Mouse (Mus musculus) hindbrain, embryonic 13.5 days (tissue): ENCODE results near the gene Pgpep1. TPM values are rescaled to one million over a fixed set of nuclear protein-coding genes. Genes with fewer than 3 reads are reported as not detected.

ENCODE experiments used
- ATAC-seq: fragments of 200-750 bp; cut with Nextera tagmentation; 2 replicates; pipeline ENCODE4 v1.8.0; 2017; ENCODE audit warnings: moderate TSS enrichment; ENCODE audit not compliant: low FRiP score
- H3K27ac ChIP-seq: fragments of 300-500 bp; sonication (generic); 2 replicates; pipeline ENCODE4 v1.5.1; 2015; ENCODE audit warnings: inconsistent platforms, mild to moderate bottlenecking, moderate library complexity
- H3K27me3 ChIP-seq: fragments of 300-500 bp; sonication (generic); 2 replicates; pipeline ENCODE4 v1.6.1; 2015; ENCODE audit warnings: mild to moderate bottlenecking, inconsistent platforms
- H3K36me3 ChIP-seq: fragments of 300-500 bp; sonication (generic); 2 replicates; pipeline ENCODE4 v1.6.1; 2015; ENCODE audit warnings: mild to moderate bottlenecking, inconsistent platforms
- H3K4me1 ChIP-seq: fragments of 300-500 bp; sonication (generic); replicated peaks from 2 replicates; pipeline ENCODE4 v1.6.1; 2015; ENCODE audit warnings: inconsistent platforms
- H3K4me2 ChIP-seq: fragments of 300-500 bp; sonication (generic); 2 replicates; pipeline ENCODE4 v1.6.1; 2015; ENCODE audit warnings: inconsistent platforms, mild to moderate bottlenecking, moderate library complexity
- H3K4me3 ChIP-seq: fragments of 300-500 bp; sonication (generic); 2 replicates; pipeline ENCODE4 v1.5.1; 2015; ENCODE audit warnings: mild to moderate bottlenecking, inconsistent platforms
- H3K9ac ChIP-seq: fragments of 300-500 bp; sonication (generic); 2 replicates; pipeline ENCODE4 v1.6.1; 2015; ENCODE audit warnings: mild to moderate bottlenecking, inconsistent platforms
- H3K9me3 ChIP-seq: fragments of 300-500 bp; sonication (generic); 2 replicates; pipeline ENCODE4 v1.6.1; 2016; ENCODE audit warnings: inconsistent platforms
- WGBS: fragments of 180-500 bp; shearing (Covaris S2); methylation state at CpG from one replicate; pipeline ENCODE4 v1.1.7; 2015; 5-methylcytosine and 5-hydroxymethylcytosine counted together
- polyA plus RNA-seq: library from polyadenylated mRNA; unstranded; fragments of >200 nt; fragmentation: Nextera tagmentation; extraction: Ambion mirVana; gene quantifications from 2 replicates; pipeline ENCODE4 v1.2.1, GENCODE M21; 2015

Pgpep1 gene
- polyA plus RNA-seq: 103 and 105 TPM in 2 replicates

- H3K4me3 ChIP-seq: peak within 1 kb of the TSS; percentile 75
- WGBS: 3% methylated on average over 14 of the region's 14 CpGs
- H3K9me3 ChIP-seq: no peaks in the 10 kb centered on the region
- H3K36me3 ChIP-seq: 0 out of 2 replicates have a peak, but pooled peaks cover 8% of the 10 kb centered on the region
- H3K4me2 ChIP-seq: peak within 1 kb of the TSS; percentile 67
- peaks cover 47% of the 10 kb centered on the region for H3K4me1 ChIP-seq
- H3K9ac ChIP-seq: peak within 1 kb of the TSS; percentile 90
- H3K27ac ChIP-seq: peak within 1 kb of the TSS; percentile 91
- peak; percentile 50 for ATAC-seq
- H3K27me3 ChIP-seq: no peaks in the 10 kb centered on the region
Observed at GRCm38 (mm10) chr8:70660273-70660725, at the start of gene Pgpep1. Gene Pgpep1 (minus strand): TSS chr8:70660388.

GRCm38 (mm10) chr8:70709794-70710193 is 49.6 kb upstream of the Pgpep1 start:
- no peak for ATAC-seq
- 93% methylated on average over 9 of the region's 9 CpGs for WGBS

DNA sequence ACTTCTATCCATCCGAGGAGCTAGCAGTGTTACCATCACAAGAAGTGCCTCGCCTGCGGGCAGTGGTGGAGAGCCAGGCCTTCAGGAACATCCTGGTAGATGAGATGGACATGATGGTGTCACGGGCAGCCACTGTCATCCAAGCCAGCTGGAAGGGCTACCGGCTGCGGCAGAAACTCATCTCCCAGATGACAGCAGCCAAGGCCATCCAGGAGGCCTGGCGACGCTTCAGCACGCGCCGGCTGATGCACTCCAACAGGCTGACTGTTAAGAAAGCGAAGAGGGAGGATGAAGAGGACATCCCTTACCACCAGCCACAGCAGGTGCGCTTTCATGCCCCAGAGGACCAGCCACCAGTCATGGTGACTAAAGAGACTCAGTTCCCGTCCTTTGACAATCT is 48.1 kb upstream of the Pgpep1 start:
- Histone ChIP-seq H3K27ac (no peak overlapping the region), H3K4me1 (peaks cover 11% of the 10 kb centered on the region), H3K9ac (no peak overlapping the region), H3K4me3 (no peak overlapping the region), H3K4me2 (no peak overlapping the region), H3K36me3 (peaks cover 10% of the 10 kb centered on the region; the same call in 1 of the 2 replicates), H3K9me3 (no peaks in the 10 kb centered on the region), H3K27me3 (no peaks in the 10 kb centered on the region)
- no peak for ATAC-seq
- 89% methylated on average over 14 of the region's 14 CpGs for WGBS

More at GRCm38 (mm10) chr8:70709794-70710193, 49.6 kb upstream of the Pgpep1 start:
- Histone ChIP-seq H3K4me2 (no peak overlapping the region), H3K27me3 (no peaks in the 10 kb centered on the region), H3K4me1 (no peaks in the 10 kb centered on the region), H3K9ac (no peak overlapping the region; the same call in 1 of the 2 replicates), H3K36me3 (peaks cover 10% of the 10 kb centered on the region; the same call in 1 of the 2 replicates), H3K4me3 (no peak overlapping the region), H3K9me3 (no peaks in the 10 kb centered on the region), H3K27ac (no peak overlapping the region)

GRCm38 (mm10) chr8:70703287-70703686 is 43.1 kb upstream of the Pgpep1 start, which contains the start of gene Iqcn:
Gene Iqcn (plus strand): TSS chr8:70703457.
- peaks cover 11% of the 10 kb centered on the region for H3K36me3 ChIP-seq
- H3K9ac ChIP-seq: peak within 1 kb of the TSS; percentile 100

DNA sequence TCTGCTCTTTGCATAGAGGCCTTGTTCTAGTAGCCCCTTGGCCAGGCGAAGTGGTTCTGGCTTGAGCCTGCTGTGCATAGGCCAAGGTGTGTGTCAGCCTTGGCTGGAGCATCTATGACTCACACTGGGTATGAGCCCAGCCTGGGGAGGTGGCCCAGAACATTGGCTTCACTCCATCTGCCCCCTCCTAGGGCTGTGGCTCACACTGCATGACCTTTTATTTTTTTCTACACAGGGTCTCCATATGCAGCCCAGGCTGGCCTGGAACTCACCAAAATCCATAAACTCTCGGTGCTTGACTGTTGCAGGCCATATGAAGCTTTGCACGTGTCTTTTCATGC is 42.6 kb upstream of the Pgpep1 start:
- Histone ChIP-seq H3K27me3 (no peaks in the 10 kb centered on the region), H3K9ac (peak overlapping the region; percentile 100), H3K9me3 (no peaks in the 10 kb centered on the region), H3K4me3 (0 out of 2 replicates have a peak overlapping the region, but pooled peaks have one; percentile 96), H3K4me1 (peaks cover 43% of the 10 kb centered on the region), H3K27ac (no peak overlapping the region), H3K36me3 (peaks cover 9% of the 10 kb centered on the region), H3K4me2 (peak overlapping the region; percentile 87)
- no peak for ATAC-seq
- 84% methylated on average over 3 of the region's 3 CpGs for WGBS

More at GRCm38 (mm10) chr8:70703287-70703686, 43.1 kb upstream of the Pgpep1 start, which contains the start of gene Iqcn:
- Histone ChIP-seq H3K9me3 (no peaks in the 10 kb centered on the region), H3K4me2 (peak within 1 kb of the TSS; percentile 87), H3K27ac (no peak within 1 kb of the TSS), H3K4me3 (peak within 1 kb of the TSS; percentile 96), H3K27me3 (no peaks in the 10 kb centered on the region), H3K4me1 (peaks cover 38% of the 10 kb centered on the region)
- 98% methylated on average over 3 of the region's 3 CpGs for WGBS
- ATAC-seq: no peak

- H3K27ac ChIP-seq: no peak overlapping the region
- H3K9ac ChIP-seq: peak overlapping the region; percentile 100
- H3K27me3 ChIP-seq: no peaks in the 10 kb centered on the region
- no peak for ATAC-seq
- no peaks in the 10 kb centered on the region for H3K9me3 ChIP-seq
- H3K4me1 ChIP-seq: peaks cover 49% of the 10 kb centered on the region
- peak overlapping the region; percentile 96 for H3K4me3 ChIP-seq
- 87% methylated on average over 2 of the region's 2 CpGs for WGBS
- peaks cover 9% of the 10 kb centered on the region for H3K36me3 ChIP-seq
- H3K4me2 ChIP-seq: peak overlapping the region; percentile 87
Observed at GRCm38 (mm10) chr8:70701982-70702841, 42.0 kb upstream of the Pgpep1 start.

DNA sequence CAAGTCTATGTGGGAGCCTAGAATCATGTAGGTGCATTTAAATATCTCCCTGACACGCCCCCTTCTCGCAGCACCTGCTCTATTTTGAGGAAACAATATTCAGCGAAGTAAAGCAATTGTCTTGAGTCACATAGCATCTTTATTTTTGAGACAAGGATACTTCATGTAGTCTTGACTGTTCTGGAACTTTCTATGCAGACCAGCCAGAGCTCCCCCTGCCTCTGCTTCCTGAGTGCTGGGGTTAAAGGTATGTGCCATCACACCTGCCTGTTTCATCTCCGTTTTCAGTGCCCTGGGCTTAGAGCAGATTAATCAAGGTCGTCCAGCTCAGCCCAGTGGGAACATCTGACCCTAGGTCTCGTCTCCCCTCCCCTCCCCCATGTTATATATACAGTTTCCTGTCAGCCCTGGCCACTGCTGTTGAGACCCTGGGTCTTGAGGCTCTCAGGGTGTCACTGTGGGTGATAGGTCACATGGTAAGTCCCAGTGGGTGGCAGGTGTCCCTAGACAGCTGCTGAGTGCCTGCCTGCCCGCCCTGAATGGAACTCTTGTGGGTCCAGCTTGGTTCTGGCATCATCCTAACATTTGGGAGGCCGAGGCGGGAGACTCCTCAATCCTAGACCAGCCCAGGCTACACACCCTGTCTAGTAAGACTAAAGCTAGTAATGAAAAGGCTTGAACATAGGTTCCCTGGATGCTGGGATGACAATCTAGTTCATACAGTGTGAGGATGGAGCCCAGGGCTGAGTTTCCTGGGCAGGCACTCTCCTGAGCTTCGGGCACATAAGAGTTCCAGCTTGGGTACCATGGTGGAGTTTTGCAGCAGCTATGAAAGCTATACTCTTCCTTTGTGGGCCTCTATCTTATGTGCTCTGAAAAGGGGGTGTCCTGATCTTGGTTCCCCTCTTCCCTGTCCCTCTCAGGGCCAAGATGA is 41.1 kb upstream of the Pgpep1 start:
- peak overlapping the region; percentile 100 for H3K27ac ChIP-seq
- peak overlapping the region; percentile 87 for H3K4me2 ChIP-seq
- H3K4me3 ChIP-seq: peak overlapping the region; percentile 96
- peaks cover 9% of the 10 kb centered on the region for H3K36me3 ChIP-seq
- H3K9me3 ChIP-seq: no peaks in the 10 kb centered on the region
- H3K9ac ChIP-seq: peak overlapping the region; percentile 100
- ATAC-seq: no peak
- peaks cover 58% of the 10 kb centered on the region for H3K4me1 ChIP-seq
- WGBS: 52% methylated on average over 10 of the region's 10 CpGs
- no peaks in the 10 kb centered on the region for H3K27me3 ChIP-seq

DNA sequence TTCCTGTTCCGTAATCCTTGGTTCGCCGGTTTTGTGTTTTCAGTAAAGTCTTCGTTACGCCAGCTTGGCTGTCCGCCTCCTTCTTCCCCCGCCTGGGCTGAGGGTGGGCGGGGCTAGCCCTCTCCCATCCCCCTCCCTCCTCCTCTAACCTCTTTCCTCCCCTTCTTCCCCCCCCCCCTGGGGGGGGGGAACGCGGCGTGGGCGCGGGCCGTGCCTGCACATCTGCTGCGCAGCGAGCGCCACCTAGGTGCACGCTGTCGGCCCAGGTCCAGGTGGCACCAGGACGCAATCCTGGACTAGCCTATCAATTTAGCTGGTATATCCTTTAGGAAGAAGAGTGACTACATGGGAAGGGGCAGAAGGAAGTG is 40.4 kb upstream of the Pgpep1 start:
- H3K9ac ChIP-seq: peak overlapping the region; percentile 100
- no peaks in the 10 kb centered on the region for H3K27me3 ChIP-seq
- H3K4me3 ChIP-seq: peak overlapping the region; percentile 96
- H3K36me3 ChIP-seq: peaks cover 9% of the 10 kb centered on the region
- peaks cover 65% of the 10 kb centered on the region for H3K4me1 ChIP-seq
- ATAC-seq: peak; percentile 23; the same call in 1 of the 2 replicates
- H3K4me2 ChIP-seq: peak overlapping the region; percentile 87
- under 1% methylated on average over 14 of the region's 20 CpGs for WGBS
- no peaks in the 10 kb centered on the region for H3K9me3 ChIP-seq
- H3K27ac ChIP-seq: peak overlapping the region; percentile 100

GRCm38 (mm10) chr8:70699834-70700554 is 39.8 kb upstream of the Pgpep1 start:
- Histone ChIP-seq H3K27ac (peak overlapping the region; percentile 100), H3K36me3 (peaks cover 9% of the 10 kb centered on the region), H3K4me1 (peaks cover 71% of the 10 kb centered on the region), H3K4me2 (peak overlapping the region; percentile 87), H3K9me3 (no peaks in the 10 kb centered on the region), H3K4me3 (peak overlapping the region; percentile 96), H3K27me3 (0 out of 2 replicates have a peak, but pooled peaks cover under 1% of the 10 kb centered on the region), H3K9ac (peak overlapping the region; percentile 100)
- ATAC-seq: 0 out of 2 replicates have a peak, but pooled peaks have one; percentile 1
- under 1% methylated on average over 55 of the region's 59 CpGs for WGBS

DNA sequence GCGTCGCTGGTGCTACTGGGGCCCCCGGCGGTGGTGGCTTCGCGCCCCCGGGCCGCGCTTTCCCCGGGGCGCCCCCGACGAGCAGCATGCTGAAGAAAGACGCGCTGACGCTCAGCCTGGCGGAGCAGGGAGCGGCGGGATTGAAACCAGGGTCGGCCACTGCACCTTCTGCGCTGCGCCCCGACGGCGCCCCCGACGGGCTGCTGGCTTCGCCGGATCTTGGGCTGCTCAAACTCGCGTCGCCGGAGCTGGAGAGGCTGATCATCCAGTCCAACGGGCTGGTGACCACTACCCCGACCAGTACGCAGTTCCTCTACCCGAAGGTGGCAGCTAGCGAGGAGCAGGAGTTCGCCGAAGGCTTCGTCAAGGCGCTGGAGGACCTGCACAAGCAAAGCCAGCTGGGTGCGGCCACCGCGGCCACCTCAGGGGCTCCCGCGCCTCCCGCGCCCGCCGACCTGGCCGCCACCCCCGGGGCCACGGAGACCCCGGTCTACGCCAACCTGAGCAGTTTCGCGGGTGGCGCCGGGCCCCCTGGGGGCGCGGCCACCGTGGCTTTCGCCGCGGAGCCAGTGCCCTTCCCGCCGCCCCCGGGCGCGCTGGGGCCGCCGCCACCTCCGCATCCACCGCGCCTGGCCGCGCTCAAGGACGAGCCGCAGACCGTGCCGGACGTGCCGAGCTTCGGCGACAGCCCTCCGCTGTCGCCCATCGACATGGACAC is 39.1 kb upstream of the Pgpep1 start:
- WGBS: under 1% methylated on average over 85 of the region's 89 CpGs
- ATAC-seq: peak; percentile 7
- H3K27ac ChIP-seq: peak overlapping the region; percentile 100
- H3K9ac ChIP-seq: peak overlapping the region; percentile 100
- 0 out of 2 replicates have a peak, but pooled peaks cover 6% of the 10 kb centered on the region for H3K27me3 ChIP-seq
- H3K4me1 ChIP-seq: peaks cover 71% of the 10 kb centered on the region
- no peaks in the 10 kb centered on the region for H3K9me3 ChIP-seq
- peak overlapping the region; percentile 87 for H3K4me2 ChIP-seq
- peak overlapping the region; percentile 96 for H3K4me3 ChIP-seq
- H3K36me3 ChIP-seq: peaks cover 9% of the 10 kb centered on the region
